Mouse (Mus musculus) lung, postnatal 4 days (tissue): ENCODE data around the gene Nebl.

Source experiments
- DNase-seq, 2 experiments: peaks; one replicate each; pipeline ENCODE4 v3.0.0; 2021

Gene Nebl

GRCm38 (mm10) chr2:17705964-17706363 lies 25.3 kb downstream of the Nebl start:
- no peak for DNase-seq

- no peak for DNase-seq
Measured at GRCm38 (mm10) chr2:17705426-17705825, 25.8 kb downstream of the Nebl start.

GRCm38 (mm10) chr2:17703170-17703512 lies 28.1 kb downstream of the Nebl start:
- DNase-seq, result no peak

- DNase-seq, result no peak
Measured at GRCm38 (mm10) chr2:17702481-17703169, 28.6 kb downstream of the Nebl start.

GRCm38 (mm10) chr2:17698161-17699087 lies 32.8 kb downstream of the Nebl start:
- DNase-seq, result no peak

- no peak for DNase-seq
Measured at GRCm38 (mm10) chr2:17692926-17693325, 38.3 kb downstream of the Nebl start.

GRCm38 (mm10) chr2:17690264-17690663 lies 41.0 kb downstream of the Nebl start:
- no peak for DNase-seq

- DNase-seq, result no peak
Measured at GRCm38 (mm10) chr2:17687141-17687540, 44.1 kb downstream of the Nebl start.

GRCm38 (mm10) chr2:17683326-17684040 lies 47.8 kb downstream of the Nebl start:
- no peak for DNase-seq

GRCm38 (mm10) chr2:17672156-17672555 lies 59.1 kb downstream of the Nebl start:
- no peak for DNase-seq

- no peak for DNase-seq
Measured at GRCm38 (mm10) chr2:17671566-17671965, 59.7 kb downstream of the Nebl start.

GRCm38 (mm10) chr2:17669953-17670352 lies 61.3 kb downstream of the Nebl start:
- DNase-seq, result no peak

- no peak for DNase-seq
Measured at GRCm38 (mm10) chr2:17669000-17669399, 62.3 kb downstream of the Nebl start.

GRCm38 (mm10) chr2:17658176-17658575 lies 73.1 kb downstream of the Nebl start:
- DNase-seq, result no peak

- DNase-seq, result no peak
Measured at GRCm38 (mm10) chr2:17650147-17650834, 81.0 kb downstream of the Nebl start.

GRCm38 (mm10) chr2:17649728-17650127 lies 81.5 kb downstream of the Nebl start:
- DNase-seq, result no peak

GRCm38 (mm10) chr2:17644282-17645262 lies 86.7 kb downstream of the Nebl start:
- DNase-seq, result peak; percentile 64 to 73

GRCm38 (mm10) chr2:17643869-17644268 lies 87.4 kb downstream of the Nebl start:
- DNase-seq, result no peak

- peak; percentile 8 to 35 for DNase-seq
Measured at GRCm38 (mm10) chr2:17642770-17643169, 88.5 kb downstream of the Nebl start.

GRCm38 (mm10) chr2:17640861-17641260 lies 90.4 kb downstream of the Nebl start:
- no peak for DNase-seq

- DNase-seq, result peak in 1 of 2 experiments; percentile 18
Measured at GRCm38 (mm10) chr2:17638631-17639030, 92.6 kb downstream of the Nebl start.

GRCm38 (mm10) chr2:17623931-17624330 lies 107.3 kb downstream of the Nebl start:
- peak in 1 of 2 experiments; percentile 12 for DNase-seq
